ENCODE assay signal across 8 mouse cellular contexts in the genomic region with DNA sequence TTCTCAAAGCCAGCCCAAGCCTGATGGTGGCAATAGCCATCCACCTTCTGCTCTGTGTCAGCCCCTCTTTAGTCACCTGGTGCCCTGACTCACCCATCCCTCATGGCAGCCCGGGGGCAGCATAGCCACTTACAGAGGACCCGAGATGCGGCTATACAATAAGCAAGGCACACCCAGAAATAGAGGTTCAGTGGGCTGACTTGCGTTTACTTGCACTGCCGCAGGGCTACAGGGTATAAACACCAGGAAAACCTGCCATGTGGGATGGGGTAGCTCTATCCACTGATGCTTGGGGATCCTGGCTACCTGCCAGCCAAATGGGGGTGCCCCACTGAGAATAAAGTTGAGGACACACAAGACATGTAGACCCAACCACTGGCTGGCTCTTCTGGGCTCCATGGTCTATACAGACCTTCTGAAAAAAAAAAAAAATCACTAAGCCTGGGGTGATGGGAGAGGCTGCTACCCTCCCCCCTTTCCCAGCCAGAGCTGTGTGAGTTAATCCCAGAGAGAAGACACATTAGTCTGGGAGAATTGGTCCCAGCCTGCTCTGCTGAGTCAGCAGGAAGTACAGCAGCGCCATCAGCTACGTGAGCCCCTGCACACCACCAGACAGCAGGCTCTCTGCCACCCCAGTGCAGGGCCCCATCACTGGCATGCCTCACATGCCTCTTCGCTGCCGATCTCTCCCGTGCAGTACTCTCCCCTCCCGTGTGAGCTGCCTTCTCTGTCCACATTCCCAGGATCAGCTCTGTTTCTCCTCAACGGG. TPM values are rescaled to one million over a fixed set of nuclear protein-coding genes. Genes with fewer than 3 reads are reported as not detected.
A peak's percentile ranks its signal among the peaks of the same experiment; 100 is the strongest.
DNase-seq lines count a peak whose midpoint lies in the region; ATAC-seq lines count a peak whose summit lies in the region.

No protein-coding gene starts in this region.

- H3K4me3 ChIP-seq in erythroblast, embryonic 14.5 days (replicated peaks) = peak overlapping the region; percentile 55
- H3K4me3 ChIP-seq in hindbrain, embryonic 12.5 days = no peak overlapping the region
- no peak overlapping the region for H3K4me3 ChIP-seq in midbrain, embryonic 12.5 days

- 53% methylated on average over 12 of the region's 12 CpGs for WGBS in hindbrain, embryonic 12.5 days
- 55% methylated on average over 12 of the region's 12 CpGs for WGBS in midbrain, embryonic 12.5 days

- peak overlapping the region; percentile 60; the same call in 1 of the 2 replicates for H3K27ac ChIP-seq in hindbrain, embryonic 12.5 days
- H3K27ac ChIP-seq in midbrain, embryonic 12.5 days (replicated peaks) = peak overlapping the region; percentile 11; the same call in 1 of the 2 replicates

- DNase-seq in c-Kit-positive CD71-positive TER-119-positive erythroid progenitor cells, embryonic 14.5 days (ENCODE audit: low spot score) = peak; percentile 57
- DNase-seq in cerebellum, adult 11-12 months = no peak
- no peak for DNase-seq in adrenal gland, adult 18-20 months (ENCODE audit: low spot score in 2 of 2)
- no peak for DNase-seq in cerebellum, postnatal 14 days

- H3K4me1 ChIP-seq in erythroblast, embryonic 14.5 days (ENCODE audit: control insufficient read depth) = peaks cover 96% of the 10 kb centered on the region
- peaks cover 21% of the 10 kb centered on the region for H3K4me1 ChIP-seq in hindbrain, embryonic 12.5 days
- peaks cover 10% of the 10 kb centered on the region for H3K4me1 ChIP-seq in midbrain, embryonic 12.5 days

- H3K9ac ChIP-seq in hindbrain, embryonic 12.5 days = 0 out of 2 replicates have a peak overlapping the region, but pooled peaks have one; percentile 27
- 0 out of 2 replicates have a peak overlapping the region, but pooled peaks have one; percentile 25 for H3K9ac ChIP-seq in midbrain, embryonic 12.5 days (replicated peaks)

- peaks cover 12% of the 10 kb centered on the region for H3K36me3 ChIP-seq in erythroblast, embryonic 14.5 days (ENCODE audit: control insufficient read depth)
- no peaks in the 10 kb centered on the region for H3K36me3 ChIP-seq in hindbrain, embryonic 12.5 days
- no peaks in the 10 kb centered on the region for H3K36me3 ChIP-seq in midbrain, embryonic 12.5 days

- H3K27me3 ChIP-seq in erythroblast, embryonic 14.5 days (ENCODE audit: control insufficient read depth) = peaks cover 36% of the 10 kb centered on the region
- no peaks in the 10 kb centered on the region for H3K27me3 ChIP-seq in hindbrain, embryonic 12.5 days
- H3K27me3 ChIP-seq in midbrain, embryonic 12.5 days = no peaks in the 10 kb centered on the region

- no peaks in the 10 kb centered on the region for H3K9me3 ChIP-seq in erythroblast, embryonic 14.5 days (ENCODE audit: control insufficient read depth, low read length)
- H3K9me3 ChIP-seq in hindbrain, embryonic 12.5 days (replicated peaks) = no peaks in the 10 kb centered on the region
- H3K9me3 ChIP-seq in midbrain, embryonic 12.5 days = no peaks in the 10 kb centered on the region

- no peak for ATAC-seq in erythroblast, adult 5-6 weeks (replicated peaks; ENCODE audit: low FRiP score, poor library complexity, severe bottlenecking)
- ATAC-seq in hindbrain, embryonic 12.5 days (ENCODE audit: low FRiP score) = peak; percentile 62
- peak; percentile 59 for ATAC-seq in midbrain, embryonic 12.5 days (ENCODE audit: low FRiP score, low read depth)

- H3K4me2 ChIP-seq in hindbrain, embryonic 12.5 days (replicated peaks) = peak overlapping the region; percentile 25; the same call in 1 of the 2 replicates
- H3K4me2 ChIP-seq in midbrain, embryonic 12.5 days (replicated peaks) = no peak overlapping the region; the same call in 1 of the 2 replicates

RNA-seq across cellular contexts. Expression of a gene that starts 57.8 kb away (rescaled TPM):
- not detected in 2 replicates for polyA plus RNA-seq in erythroblast, embryonic 14.5 days (2012)
- not detected in 2 replicates for total RNA-seq in erythroblast, adult 5-6 weeks (2015; ENCODE audit: low replicate concordance)
- total RNA-seq in erythroblast, adult 5-6 weeks (2017; ENCODE audit: low replicate concordance) = not detected in 2 replicates
- polyA plus RNA-seq in hindbrain, embryonic 12.5 days (2016; fragmentation: Nextera tagmentation; extraction: Ambion mirVana) = not detected in 2 replicates
- polyA plus RNA-seq in midbrain, embryonic 12.5 days (2016; fragmentation: Nextera tagmentation; extraction: Ambion mirVana) = not detected in 2 replicates
- not detected for total RNA-seq in adrenal gland, adult 18-20 months (2021)
